Mouse (Mus musculus) naive thymus-derived CD4-positive, alpha-beta T cell, adult 5 months (primary cell): ENCODE data around the gene Itpkb. TPM values are rescaled to one million over a fixed set of nuclear protein-coding genes. Genes with fewer than 3 reads are reported as not detected.

ENCODE experiments used
- polyA plus RNA-seq: library from polyadenylated mRNA; unstranded; fragments of 100-300 nt; shearing (Covaris generic); gene quantifications from one replicate; pipeline ENCODE4 v1.2.1, GENCODE M21; 2017

Itpkb gene
- 170 TPM for polyA plus RNA-seq

GRCm38 (mm10) chr1:180330145-180330706 lies at the start of gene Itpkb:
TSS of gene Itpkb (plus strand) at chr1:180330485.

Other genes starting within 250 kb of the Itpkb start
- 40.8 TPM for gene Coq8a, start 130.9 kb upstream of the Itpkb start, polyA plus RNA-seq
- gene Psen2, start 67.0 kb upstream of the Itpkb start, polyA plus RNA-seq: 52.2 TPM
- gene Stum, start 153.0 kb downstream of the Itpkb start, polyA plus RNA-seq: not detected
- gene Parp1, start 238.4 kb downstream of the Itpkb start, polyA plus RNA-seq: 57.8 TPM